In the genomic region with DNA sequence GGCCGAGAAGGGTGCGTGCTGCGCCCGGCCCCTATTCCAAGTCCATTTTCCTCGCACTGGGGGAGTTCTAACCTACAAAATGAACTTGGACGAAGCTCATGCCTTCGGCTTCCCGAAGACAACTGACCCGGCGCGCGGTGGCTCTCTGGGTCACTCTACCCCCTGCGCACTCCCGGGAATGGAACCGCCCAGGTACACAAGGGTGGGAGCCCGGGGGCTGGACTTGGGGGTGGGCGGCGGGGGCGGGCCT, we compare ENCODE assay signal across 8 mouse cellular contexts. TPM values are rescaled to one million over a fixed set of nuclear protein-coding genes. Genes with fewer than 3 reads are reported as not detected.
DNase-seq lines count a peak whose midpoint lies in the region; ATAC-seq and TF ChIP-seq lines count a peak whose summit lies in the region.

A gene (minus strand): TSS at position 214 of the 250 bp plus-strand sequence.

- peak within 1 kb of the TSS; percentile 96 for H3K27ac ChIP-seq in kidney, adult 2 months (ENCODE audit: insufficient read depth, low read depth, low read length)
- no peak within 1 kb of the TSS for H3K27ac ChIP-seq in forebrain, embryonic 13.5 days
- H3K27ac ChIP-seq in liver, embryonic 11.5 days (ENCODE audit: low read depth, low read length), result peak within 1 kb of the TSS; percentile 4; the same call in 1 of the 2 replicates

- H3K27me3 ChIP-seq in kidney, adult 2 months (replicated peaks; ENCODE audit: control insufficient read depth, insufficient read depth, low read length), result no peaks in the 10 kb centered on the region
- H3K27me3 ChIP-seq in Patski, result no peaks in the 10 kb centered on the region
- peaks cover 14% of the 10 kb centered on the region for H3K27me3 ChIP-seq in forebrain, embryonic 13.5 days
- H3K27me3 ChIP-seq in liver, embryonic 11.5 days (replicated peaks; ENCODE audit: control insufficient read depth, insufficient read depth, low read length), result peaks cover 20% of the 10 kb centered on the region

- H3K4me3 ChIP-seq in kidney, adult 2 months (ENCODE audit: insufficient read depth, low read depth, low read length), result peak within 1 kb of the TSS; percentile 58
- peak within 1 kb of the TSS; percentile 43 for H3K4me3 ChIP-seq in forebrain, embryonic 13.5 days
- peak within 1 kb of the TSS; percentile 56 for H3K4me3 ChIP-seq in liver, embryonic 11.5 days (ENCODE audit: low read depth, low read length)

- H3K9me3 ChIP-seq in forebrain, embryonic 13.5 days (replicated peaks), result no peaks in the 10 kb centered on the region
- H3K9me3 ChIP-seq in liver, embryonic 11.5 days (ENCODE audit: control insufficient read depth, low read length), result no peaks in the 10 kb centered on the region

- no peak for TF ChIP-seq POLR2A in kidney, adult 2 months (IDR thresholded peaks at IDR 0.05; ENCODE audit: low read depth, low read length)

- H3K36me3 ChIP-seq in kidney, adult 2 months (ENCODE audit: control insufficient read depth, insufficient read depth, low read length), result no peaks in the 10 kb centered on the region
- H3K36me3 ChIP-seq in forebrain, embryonic 13.5 days (ENCODE audit: poor library complexity, severe bottlenecking), result peaks cover 5% of the 10 kb centered on the region; the same call in 1 of the 2 replicates
- no peaks in the 10 kb centered on the region for H3K36me3 ChIP-seq in liver, embryonic 11.5 days (ENCODE audit: control insufficient read depth, insufficient read depth, low read length)

- in situ Hi-C loops in Patski (cut with MboI; ENCODE audit: low pct_unique_long_range_greater_than_20kb), result no loop called here

- DNase-seq in kidney, adult 2 months, result peak; percentile 86
- no peak for DNase-seq in kidney, adult 11 months
- DNase-seq in Patski (ENCODE audit: low read depth, low spot score), result no peak
- no peak for DNase-seq in liver, embryonic 11.5 days (ENCODE audit: low spot score)
- peak; percentile 42 for DNase-seq in retina, postnatal 1 day
- DNase-seq in spleen, adult 12 weeks (ENCODE audit: low spot score), result no peak
- no peak for DNase-seq in T-cell, adult 2 months (ENCODE audit: low spot score)

- peak within 1 kb of the TSS; percentile 68 for H3K9ac ChIP-seq in forebrain, embryonic 13.5 days
- H3K9ac ChIP-seq in liver, embryonic 11.5 days (ENCODE audit: low read depth, low read length), result peak within 1 kb of the TSS; percentile 61

- TF ChIP-seq CTCF in kidney, adult 2 months (conservative IDR thresholded peaks at IDR 0.05; ENCODE audit: insufficient read depth, insufficient read length, low read depth, low read length), result no peak
- TF ChIP-seq CTCF in Patski (IDR thresholded peaks at IDR 0.05), result no peak

- CTCF ChIA-PET in Patski (lab: Charles Lee), result interaction anchor here (1.4 to 1.6 kb wide), 3 partner anchors 8 to 100 kb away, joined by 3 to 7 read pairs (median 5); no protein-coding TSS in a partner anchor

- peak within 1 kb of the TSS; percentile 75 for H3K4me2 ChIP-seq in forebrain, embryonic 13.5 days
- peak within 1 kb of the TSS; percentile 62 for H3K4me2 ChIP-seq in liver, embryonic 11.5 days

- WGBS in kidney, adult 2 months, result under 1% methylated on average over 19 of the region's 19 CpGs
- WGBS in forebrain, embryonic 13.5 days, result under 1% methylated on average over 19 of the region's 19 CpGs
- 1% methylated on average over 19 of the region's 19 CpGs for WGBS in liver, embryonic 11.5 days

- no peak for ATAC-seq in Patski
- ATAC-seq in forebrain, embryonic 13.5 days, result peak; percentile 67
- peak; percentile 75; the same call in 1 of the 2 replicates for ATAC-seq in liver, embryonic 11.5 days (replicated peaks; ENCODE audit: low FRiP score)

- peaks cover 8% of the 10 kb centered on the region; the same call in 1 of the 2 replicates for H3K4me1 ChIP-seq in kidney, adult 2 months (ENCODE audit: control insufficient read depth, insufficient read depth, low read length)
- peaks cover 11% of the 10 kb centered on the region for H3K4me1 ChIP-seq in forebrain, embryonic 13.5 days
- H3K4me1 ChIP-seq in liver, embryonic 11.5 days (replicated peaks; ENCODE audit: control insufficient read depth, insufficient read depth, low read length), result peaks cover 4% of the 10 kb centered on the region; the same call in 1 of the 2 replicates

- POLR2A ChIA-PET in Patski (lab: Charles Lee), result interaction anchor here (0.7 kb wide), 1 partner anchor 16 kb away, joined by 3 read pairs; a partner anchor contains a TSS

RNA-seq across cellular contexts. Expression of the gene that starts here (rescaled TPM):
- polyA plus RNA-seq in kidney, adult 2 months (2012; rRNA removed), result 60.7 and 70.2 TPM in 2 replicates
- 15.1 TPM for polyA plus RNA-seq in Patski (2021)
- 17.8 and 22.2 TPM in 2 replicates for polyA plus RNA-seq in forebrain, embryonic 13.5 days (2015; fragmentation: Nextera tagmentation; extraction: Ambion mirVana)
- polyA plus RNA-seq in liver, embryonic 11.5 days (2014; fragmentation: Nextera tagmentation; extraction: Ambion mirVana), result 39.7 and 43.0 TPM in 2 replicates

Comparison
In these comparisons a context has a peak if more than half of its experiments do, and no peak if none do; other contexts are left out.
1. DNase-seq: peak in kidney, adult 2 months (single experiment) and retina, postnatal 1 day (single experiment); none in kidney, adult 11 months (single experiment), Patski (single experiment), liver, embryonic 11.5 days (single experiment), spleen, adult 12 weeks (single experiment) and T-cell, adult 2 months (single experiment).
2. Peak in every context shown above with its lines, with median percentiles within 50 percentile points of each other: H3K4me3 ChIP-seq.